Mouse (Mus musculus): ENCODE data around the gene Prom2.

DNA sequence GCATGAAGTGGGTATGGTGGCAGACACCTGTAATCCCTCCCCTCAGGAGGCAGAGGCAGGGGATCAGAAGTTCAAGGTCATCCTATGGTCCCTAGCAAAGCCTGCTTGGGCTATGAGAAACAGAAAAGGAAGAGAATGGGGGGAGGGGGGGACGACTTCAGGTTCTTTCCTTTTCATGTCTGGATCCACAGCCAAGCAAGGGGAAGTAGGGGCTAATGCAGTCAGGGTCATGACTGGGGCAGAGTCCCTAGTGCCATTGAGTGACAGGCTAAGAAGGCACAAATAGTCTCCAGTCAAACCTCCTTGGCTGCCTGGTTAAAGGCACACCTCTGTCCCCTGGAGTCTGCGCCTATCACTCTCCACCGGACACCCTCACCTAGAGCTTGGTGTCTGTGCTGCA, 22.4 kb downstream of the Prom2 start:
- TF ChIP-seq POLR2A (IDR thresholded peaks at IDR 0.05; ENCODE audit: borderline replicate concordance, insufficient read depth, low read length) (no peak), CTCF (IDR thresholded peaks at IDR 0.05; ENCODE audit: borderline replicate concordance, insufficient read depth, low read depth, low read length) (no peak)
